Mouse (Mus musculus) hindbrain, postnatal 0 days (tissue): ENCODE measurements around the gene Cxcl12. TPM values are rescaled to one million over a fixed set of nuclear protein-coding genes. Genes with fewer than 3 reads are reported as not detected.

ENCODE experiments used
- ATAC-seq: fragments of 200-750 bp; cut with Nextera tagmentation; 2 replicates; pipeline ENCODE4 v1.8.0; 2017; ENCODE audit warnings: mild to moderate bottlenecking, moderate TSS enrichment, moderate library complexity
- DNase-seq: peaks from one replicate; pipeline ENCODE4 v3.0.0-alpha.2; 2015; ENCODE audit warnings: low spot score
- H3K27ac ChIP-seq: fragments of 300-500 bp; sonication (generic); 2 replicates; pipeline ENCODE4 v1.5.1; 2014; ENCODE audit warnings: mild to moderate bottlenecking
- H3K27me3 ChIP-seq: fragments of 300-500 bp; sonication (generic); 2 replicates; pipeline ENCODE4 v1.6.1; 2014; ENCODE audit warnings: low read length, mixed read lengths; ENCODE audit not compliant: insufficient read depth
- H3K36me3 ChIP-seq: fragments of 300-500 bp; sonication (generic); 2 replicates; pipeline ENCODE4 v1.6.1; 2014; ENCODE audit warnings: low read length, mixed read lengths; ENCODE audit not compliant: insufficient read depth
- H3K4me1 ChIP-seq: fragments of 300-500 bp; sonication (generic); 2 replicates; pipeline ENCODE4 v1.6.1; 2014; ENCODE audit warnings: antibody characterized with exemption, low read length, mixed read lengths; ENCODE audit not compliant: insufficient read depth
- H3K4me2 ChIP-seq: fragments of 300-500 bp; sonication (generic); 2 replicates; pipeline ENCODE4 v1.6.1; 2014; ENCODE audit warnings: low read depth, mild to moderate bottlenecking, low read length, moderate library complexity, mixed read lengths
- H3K4me3 ChIP-seq: fragments of 300-500 bp; sonication (generic); 2 replicates; pipeline ENCODE4 v1.5.1; 2014; ENCODE audit warnings: low read length
- H3K9ac ChIP-seq: fragments of 300-500 bp; sonication (generic); replicated peaks from 2 replicates; pipeline ENCODE4 v1.6.1; 2014; ENCODE audit warnings: mild to moderate bottlenecking, low read length, moderate library complexity, mixed read lengths
- H3K9me3 ChIP-seq: fragments of 300-500 bp; sonication (generic); 2 replicates; pipeline ENCODE4 v1.6.1; 2016; ENCODE audit warnings: low read length, mixed read lengths
- CTCF ChIP-seq: IDR thresholded peaks from 2 replicates; pipeline ENCODE4 v1.5.1; 2016; ENCODE audit warnings: antibody characterized with exemption, control low read depth, low read depth
- WGBS: fragments of 180-500 bp; shearing (Covaris S2); extraction: QIAGEN DNeasy Blood & Tissue Kit; methylation state at CpG from one replicate; pipeline ENCODE4 v1.1.7; 2014; 5-methylcytosine and 5-hydroxymethylcytosine counted together
- polyA plus RNA-seq: library from polyadenylated mRNA; unstranded; fragments of >200 nt; fragmentation: Nextera tagmentation; extraction: Ambion mirVana; gene quantifications from 2 replicates; pipeline ENCODE4 v1.2.1, GENCODE M21; 2015
- total RNA-seq: library from RNA; depleted of rRNA; stranded (reverse); fragments of >200 nt; gene quantifications from 2 replicates; pipeline ENCODE4 v1.2.3, GENCODE M21; 2014

Cxcl12 gene
- total and polyA plus RNA-seq, 2 experiments from 2014 or later = 39.2 to 92.2 TPM

DNA sequence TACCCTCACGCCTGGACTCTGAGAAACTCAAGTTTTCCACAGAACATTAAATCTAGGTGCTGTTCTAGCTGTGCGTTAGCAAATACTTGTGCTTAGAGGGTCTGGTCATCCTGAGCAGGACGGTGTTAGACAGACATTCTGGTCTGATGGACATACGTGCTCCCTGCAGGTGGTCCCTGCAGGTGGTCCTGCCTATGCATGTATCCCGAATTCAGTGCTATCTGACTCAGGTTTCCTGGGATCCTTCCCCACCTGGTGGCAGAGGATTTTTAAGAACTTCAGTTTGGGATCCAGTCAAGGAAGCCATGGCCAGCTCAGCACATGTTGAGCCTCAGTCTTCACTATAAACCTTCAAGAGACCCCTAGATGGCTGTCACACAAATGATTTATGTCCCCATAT is 4.8 kb upstream of the Cxcl12 start:
- ATAC-seq = no peak

DNA sequence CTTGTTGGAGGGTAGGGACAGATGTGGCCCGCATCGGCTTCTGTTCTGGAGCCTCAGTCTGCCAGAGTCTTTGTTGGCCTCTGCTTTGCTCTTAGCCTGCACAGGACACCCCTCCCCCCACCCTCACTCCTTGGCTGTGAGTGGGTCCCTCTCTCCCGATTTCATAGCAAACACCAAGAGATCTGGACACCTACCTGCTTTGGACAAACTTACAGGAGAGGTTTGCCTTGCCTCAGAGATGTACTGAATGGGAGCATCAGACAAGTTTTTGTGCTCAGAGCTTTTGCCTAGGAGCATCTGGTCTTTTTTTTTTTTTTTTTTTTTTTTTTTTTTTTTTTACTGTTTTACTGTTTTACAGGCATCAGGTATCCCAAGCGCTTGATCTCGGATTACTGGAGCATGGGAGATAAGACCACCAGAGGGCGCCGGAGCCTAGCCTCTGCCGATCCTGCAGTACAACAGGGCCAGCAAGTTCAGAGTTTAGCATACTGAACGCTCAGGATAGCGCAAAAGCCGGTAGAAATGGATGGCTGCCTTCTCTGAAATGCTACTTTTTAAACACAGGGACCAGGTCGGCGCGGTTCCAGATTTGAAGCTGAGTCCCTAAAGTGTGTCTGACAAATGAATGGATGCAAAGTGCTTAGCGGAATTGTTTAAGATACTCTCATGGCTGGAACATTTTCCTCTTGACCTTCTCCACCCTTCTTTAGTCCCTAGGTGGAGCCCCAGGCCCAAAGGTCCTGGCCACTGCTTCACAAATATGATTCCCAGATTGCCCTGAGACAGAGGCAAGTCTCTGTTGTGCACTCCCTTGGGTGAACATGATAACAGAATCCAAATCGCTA is 1.5 kb upstream of the Cxcl12 start:
- Histone ChIP-seq H3K4me1 (peaks cover 17% of the 10 kb centered on the region; the same call in 1 of the 2 replicates), H3K4me2 (peak overlapping the region; percentile 91), H3K9me3 (no peaks in the 10 kb centered on the region), H3K27ac (no peak overlapping the region), H3K27me3 (peaks cover 13% of the 10 kb centered on the region; the same call in 1 of the 2 replicates), H3K9ac (no peak overlapping the region), H3K4me3 (no peak overlapping the region), H3K36me3 (no peaks in the 10 kb centered on the region)
- peak; percentile 82 for TF ChIP-seq CTCF
- 4% methylated on average over 16 of the region's 16 CpGs for WGBS
- ATAC-seq (peak; percentile 88), DNase-seq (peak; percentile 95)

More for the DNA sequence above, 4.8 kb upstream of the Cxcl12 start:
- H3K9ac ChIP-seq = no peak overlapping the region
- 71% methylated on average over 5 of the region's 5 CpGs for WGBS
- DNase-seq = no peak
- no peak overlapping the region for H3K4me2 ChIP-seq
- no peak overlapping the region for H3K27ac ChIP-seq
- peaks cover 10% of the 10 kb centered on the region; the same call in 1 of the 2 replicates for H3K4me1 ChIP-seq
- no peak overlapping the region for H3K4me3 ChIP-seq
- peaks cover 6% of the 10 kb centered on the region; the same call in 1 of the 2 replicates for H3K27me3 ChIP-seq
- TF ChIP-seq CTCF = peak; percentile 28; the same call in 1 of the 2 replicates
- no peaks in the 10 kb centered on the region for H3K9me3 ChIP-seq
- H3K36me3 ChIP-seq = no peaks in the 10 kb centered on the region

DNA sequence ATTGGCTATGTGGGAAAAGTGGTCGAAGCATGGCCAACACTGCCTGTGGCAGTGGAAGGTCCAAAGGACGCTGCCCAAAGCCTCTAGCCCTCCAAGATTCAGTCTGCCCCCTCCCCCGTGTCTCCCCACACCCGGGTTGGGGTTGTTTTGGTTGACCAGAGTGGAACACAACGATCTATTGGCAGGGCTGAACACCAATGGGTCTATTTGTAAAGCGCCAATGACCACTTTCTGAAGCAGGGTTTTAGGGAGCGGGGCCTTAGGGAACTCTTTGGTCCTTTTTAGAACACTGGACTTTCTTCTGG is 957 bp upstream of the Cxcl12 start:
- Histone ChIP-seq H3K4me3 (no peak overlapping the region), H3K4me1 (peaks cover 17% of the 10 kb centered on the region; the same call in 1 of the 2 replicates), H3K27ac (no peak overlapping the region), H3K36me3 (no peaks in the 10 kb centered on the region), H3K9ac (no peak overlapping the region), H3K27me3 (peaks cover 13% of the 10 kb centered on the region; the same call in 1 of the 2 replicates), H3K9me3 (no peaks in the 10 kb centered on the region), H3K4me2 (peak overlapping the region; percentile 91)
- TF ChIP-seq CTCF = no peak
- 16% methylated on average over 7 of the region's 7 CpGs for WGBS
- DNase-seq = no peak
- no peak for ATAC-seq

DNA sequence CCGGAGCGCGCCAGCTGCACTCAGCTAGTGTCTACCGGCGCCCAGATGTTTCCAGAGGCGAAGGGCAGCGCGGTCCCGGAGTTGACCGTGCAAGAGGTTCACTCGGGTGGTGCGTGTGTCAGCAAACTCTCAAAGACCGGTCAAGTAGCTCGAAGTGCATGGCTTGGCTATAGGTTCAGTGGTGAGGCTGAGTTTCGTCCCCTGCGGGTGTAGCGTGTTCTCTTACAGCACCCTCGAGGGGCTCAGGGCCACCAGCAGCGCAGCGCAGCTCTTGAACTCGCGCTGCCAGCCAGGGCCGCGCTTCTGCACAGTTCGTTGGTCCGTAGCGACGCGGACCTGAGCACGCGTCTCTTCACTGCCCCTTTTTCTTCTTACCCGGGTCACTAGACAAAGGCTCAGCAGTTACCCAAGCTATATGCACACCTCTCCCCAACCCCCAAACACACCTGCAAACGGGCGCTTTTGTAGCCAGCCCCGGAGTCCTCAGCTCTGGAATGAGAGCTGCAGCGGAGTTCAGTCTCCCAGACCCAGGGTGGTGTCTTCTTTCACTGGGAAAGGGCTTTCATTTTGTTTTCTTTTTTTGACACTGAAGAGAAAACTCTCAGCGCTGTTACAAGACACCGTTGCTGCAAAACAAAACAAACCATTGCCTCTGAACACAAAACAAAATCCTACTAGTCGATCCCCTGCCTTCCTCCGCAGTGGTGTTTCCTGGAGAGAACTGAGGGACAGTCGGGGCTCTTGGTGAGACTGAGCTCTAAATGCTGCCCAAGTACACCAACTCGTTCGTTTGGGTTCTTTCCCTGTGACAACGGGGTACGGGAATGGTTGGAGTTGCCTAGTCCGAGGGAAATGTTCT is 945 bp downstream of the Cxcl12 start:
- peaks cover 13% of the 10 kb centered on the region; the same call in 1 of the 2 replicates for H3K27me3 ChIP-seq
- WGBS = under 1% methylated on average over 46 of the region's 46 CpGs
- TF ChIP-seq CTCF = no peak
- peak overlapping the region; percentile 91 for H3K4me2 ChIP-seq
- peak overlapping the region; percentile 48 for H3K27ac ChIP-seq
- ATAC-seq (peak; percentile 15; the same call in 1 of the 2 replicates), DNase-seq (no peak)
- peak overlapping the region; percentile 56 for H3K9ac ChIP-seq
- H3K4me1 ChIP-seq = peaks cover 17% of the 10 kb centered on the region; the same call in 1 of the 2 replicates
- peak overlapping the region; percentile 58 for H3K4me3 ChIP-seq
- H3K36me3 ChIP-seq = no peaks in the 10 kb centered on the region
- no peaks in the 10 kb centered on the region for H3K9me3 ChIP-seq

DNA sequence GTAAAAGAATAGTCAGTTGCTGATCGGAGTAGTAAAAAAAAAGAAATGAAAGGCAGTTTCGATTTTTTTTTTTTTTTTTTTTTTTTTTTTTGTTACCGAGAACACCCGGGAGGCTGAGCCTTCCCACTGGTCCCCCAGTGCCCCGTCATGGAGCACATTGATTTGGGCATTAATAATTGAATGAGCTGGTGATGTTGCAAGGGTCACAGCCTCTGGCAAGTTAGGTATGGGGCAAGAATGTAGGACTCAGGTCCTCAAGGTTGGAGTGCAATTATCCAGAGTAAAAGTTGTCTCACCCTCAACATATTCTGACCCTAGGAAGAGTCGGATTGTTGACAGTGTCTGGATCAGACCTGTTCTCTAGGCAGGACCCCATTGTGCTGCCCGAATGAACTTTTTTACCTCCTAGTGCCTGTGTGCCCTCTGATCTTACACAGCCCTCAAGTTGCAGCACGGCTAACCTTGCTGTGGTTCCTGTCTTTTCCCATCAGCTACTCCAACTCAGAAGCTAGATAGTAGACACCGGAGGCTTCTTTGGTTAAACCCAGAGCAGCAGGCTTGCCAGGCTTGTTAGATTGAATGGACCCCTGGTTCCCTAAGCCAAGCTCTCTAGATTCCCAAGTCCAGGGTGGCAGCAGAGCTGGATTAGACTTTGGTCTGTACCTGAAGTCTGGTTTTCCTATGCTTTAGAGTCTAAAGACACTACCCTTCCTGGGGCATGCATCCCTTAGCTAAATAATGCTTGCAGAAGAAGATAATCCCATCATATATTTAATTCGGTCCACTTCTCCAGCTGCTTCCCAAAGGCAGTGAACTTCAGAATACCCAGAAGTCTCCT is 1.8 kb downstream of the Cxcl12 start:
- Histone ChIP-seq H3K27ac (0 out of 2 replicates have a peak overlapping the region, but pooled peaks have one; percentile 48), H3K36me3 (no peaks in the 10 kb centered on the region), H3K27me3 (peaks cover 13% of the 10 kb centered on the region; the same call in 1 of the 2 replicates), H3K4me2 (peak overlapping the region; percentile 91), H3K9me3 (no peaks in the 10 kb centered on the region), H3K4me3 (peak overlapping the region; percentile 58), H3K9ac (peak overlapping the region; percentile 56), H3K4me1 (peaks cover 17% of the 10 kb centered on the region; the same call in 1 of the 2 replicates)
- no peak for TF ChIP-seq CTCF
- 33% methylated on average over 10 of the region's 10 CpGs for WGBS
- DNase-seq (no peak), ATAC-seq (no peak)

DNA sequence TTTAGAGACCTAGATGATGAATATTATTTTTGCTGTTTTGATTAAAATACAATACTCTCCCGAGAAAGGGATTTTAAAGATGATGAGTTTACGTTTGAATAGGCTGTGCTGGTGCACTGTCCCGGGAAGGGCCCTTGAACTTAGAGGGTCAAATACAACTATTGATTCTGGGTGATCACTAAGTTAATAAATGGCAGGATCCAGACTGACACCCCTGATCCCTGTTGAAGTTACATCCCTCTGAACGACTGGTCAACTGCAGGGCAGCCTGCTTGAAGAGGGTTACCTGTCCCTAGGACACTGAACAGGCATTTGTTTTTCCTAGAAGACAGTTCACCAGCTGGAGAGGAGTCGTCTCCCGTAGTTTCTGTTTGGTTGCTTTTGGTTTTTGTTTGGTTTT is 4.0 kb downstream of the Cxcl12 start:
- ATAC-seq = no peak
- Histone ChIP-seq H3K27ac (no peak overlapping the region), H3K27me3 (peaks cover 9% of the 10 kb centered on the region; the same call in 1 of the 2 replicates), H3K9me3 (no peaks in the 10 kb centered on the region), H3K36me3 (no peaks in the 10 kb centered on the region), H3K4me1 (peaks cover 14% of the 10 kb centered on the region; the same call in 1 of the 2 replicates), H3K4me2 (no peak overlapping the region), H3K4me3 (no peak overlapping the region), H3K9ac (no peak overlapping the region)
- 85% methylated on average over 6 of the region's 6 CpGs for WGBS
- TF ChIP-seq CTCF = no peak
- no peak for DNase-seq
